Mouse (Mus musculus): ENCODE results near the gene Rad1.

DNA sequence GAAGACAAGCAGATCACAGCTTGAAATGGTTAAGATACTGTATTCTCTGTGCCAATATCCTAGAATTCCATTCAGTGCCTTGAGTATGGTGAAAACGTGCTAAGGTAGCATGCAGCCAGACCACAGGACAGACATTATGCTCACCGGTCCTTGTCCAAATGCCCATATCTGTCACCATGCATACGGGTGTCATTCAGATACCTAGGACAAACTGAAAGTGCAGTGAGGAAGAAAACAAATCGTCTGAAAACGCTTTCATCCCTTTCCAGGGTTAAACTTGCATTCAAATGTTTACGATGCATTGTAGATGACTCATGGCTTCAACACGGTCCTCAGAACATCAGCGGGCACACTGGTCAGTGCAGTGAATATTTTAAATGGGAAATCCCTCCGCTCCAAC, 44.3 kb upstream of the Rad1 start:
- TF ChIP-seq TAL1 (IDR thresholded peaks at IDR 0.05; ENCODE audit: low read length) (no peak), CHD1 (IDR thresholded peaks at IDR 0.05; ENCODE audit: low read depth, low read length) (no peak), MEF2A (IDR thresholded peaks at IDR 0.05; ENCODE audit: extremely low read depth, insufficient replicate concordance, low read depth, low read length, poor library complexity, severe bottlenecking) (no peak), RAD21 (IDR thresholded peaks at IDR 0.05; ENCODE audit: low read depth, low read length) (no peak), POLR2A (IDR thresholded peaks at IDR 0.05; ENCODE audit: control insufficient read depth in 1 of 2, insufficient read depth in 1 of 2, low read depth in 1 of 2, low read length in 2 of 2, poor library complexity in 1 of 2) (no peak), CHD2 (IDR thresholded peaks at IDR 0.05; ENCODE audit: low read length) (no peak), EP300 (IDR thresholded peaks at IDR 0.05; ENCODE audit: low read depth in 1 of 2, low read length in 2 of 2) (no peak), CTCF (IDR thresholded peaks at IDR 0.05 in 2 of 3, conservative IDR thresholded peaks at IDR 0.05 in 1 of 3; ENCODE audit: control insufficient read depth in 1 of 3, insufficient read depth in 1 of 3, low read depth in 2 of 3, low read length in 3 of 3, poor library complexity in 1 of 3, severe bottlenecking in 1 of 3) (no peak), GATA1 (IDR thresholded peaks at IDR 0.05; ENCODE audit: low read depth, low read length) (no peak)

Measured in MEL (cell line).